Mouse (Mus musculus): ENCODE measurements around the gene Tmem200a. TPM values are rescaled to one million over a fixed set of nuclear protein-coding genes. Genes with fewer than 3 reads are reported as not detected.

Tmem200a gene
- polyA plus RNA-seq, 1 experiment from 2014 or later, result 25.1 TPM

DNA sequence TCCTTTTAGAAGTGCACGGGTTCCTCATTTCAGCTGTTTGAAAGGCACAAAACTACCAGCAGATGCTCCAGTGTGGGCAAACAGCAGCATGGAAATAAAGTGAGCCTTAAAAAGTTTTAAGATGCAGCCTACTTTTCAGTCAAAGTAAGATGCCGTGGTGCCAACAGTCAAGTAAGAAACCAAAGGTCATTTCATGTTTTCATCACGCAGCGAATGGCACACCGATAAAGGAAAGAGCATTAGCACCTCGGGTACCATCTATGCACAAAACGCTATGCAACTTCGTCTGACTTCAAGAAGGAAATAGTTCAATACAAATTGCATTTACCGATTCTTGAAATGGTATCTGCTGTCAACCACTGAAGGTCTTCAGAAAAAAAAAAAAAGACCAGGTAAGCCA, 1.9 kb downstream of the Tmem200a start:
- peak overlapping the region; percentile 85 for H3K4me3 ChIP-seq (replicated peaks; ENCODE audit: low read length)
- H3K9ac ChIP-seq (replicated peaks; ENCODE audit: low read depth, low read length), result no peak overlapping the region
- peak overlapping the region; percentile 88 for H3K4me2 ChIP-seq (ENCODE audit: low read length)
- no peaks in the 10 kb centered on the region for H3K36me3 ChIP-seq (ENCODE audit: control insufficient read depth, insufficient read depth)
- H3K27ac ChIP-seq (ENCODE audit: low read length), result no peak overlapping the region
- no peaks in the 10 kb centered on the region for H3K9me3 ChIP-seq (ENCODE audit: control insufficient read depth, low read length)
- no peaks in the 10 kb centered on the region; the same call in 1 of the 2 replicates for H3K4me1 ChIP-seq (replicated peaks; ENCODE audit: control insufficient read depth, insufficient read depth, low read length)
- WGBS, result 77% methylated on average over 9 of the region's 9 CpGs
- ATAC-seq, result no peak
- no peaks in the 10 kb centered on the region for H3K27me3 ChIP-seq (replicated peaks; ENCODE audit: control insufficient read depth, insufficient read depth, low read length)

DNA sequence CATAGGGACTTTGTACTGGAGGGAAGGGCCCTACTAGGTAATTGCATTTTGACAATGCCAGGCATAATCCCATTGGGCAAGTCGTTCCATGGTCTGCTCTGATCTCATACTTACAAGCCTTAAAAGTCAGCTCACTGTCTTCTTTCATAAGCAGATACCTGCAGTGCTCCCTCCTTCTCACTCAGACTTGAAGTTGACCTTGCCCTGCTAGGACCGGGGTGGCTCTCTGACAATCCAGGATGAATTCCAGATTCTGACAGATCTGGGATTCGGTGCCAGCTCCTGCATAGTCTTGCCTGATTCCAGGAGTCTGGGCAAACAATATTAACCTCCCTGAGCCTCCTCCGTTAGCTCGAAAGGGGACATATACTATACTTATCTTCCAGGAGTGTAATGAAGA, 6.9 kb downstream of the Tmem200a start:
- Histone ChIP-seq H3K9me3 (ENCODE audit: control insufficient read depth, low read length) (no peaks in the 10 kb centered on the region), H3K4me2 (ENCODE audit: low read length) (no peak overlapping the region), H3K9ac (replicated peaks; ENCODE audit: low read depth, low read length) (no peak overlapping the region), H3K4me3 (replicated peaks; ENCODE audit: low read length) (no peak overlapping the region), H3K27ac (ENCODE audit: low read length) (no peak overlapping the region), H3K36me3 (ENCODE audit: control insufficient read depth, insufficient read depth) (no peaks in the 10 kb centered on the region; the same call in 1 of the 2 replicates), H3K27me3 (replicated peaks; ENCODE audit: control insufficient read depth, insufficient read depth, low read length) (no peaks in the 10 kb centered on the region), H3K4me1 (replicated peaks; ENCODE audit: control insufficient read depth, insufficient read depth, low read length) (no peaks in the 10 kb centered on the region)
- WGBS, result 80% methylated on average over 5 of the region's 5 CpGs
- ATAC-seq, result no peak

DNA sequence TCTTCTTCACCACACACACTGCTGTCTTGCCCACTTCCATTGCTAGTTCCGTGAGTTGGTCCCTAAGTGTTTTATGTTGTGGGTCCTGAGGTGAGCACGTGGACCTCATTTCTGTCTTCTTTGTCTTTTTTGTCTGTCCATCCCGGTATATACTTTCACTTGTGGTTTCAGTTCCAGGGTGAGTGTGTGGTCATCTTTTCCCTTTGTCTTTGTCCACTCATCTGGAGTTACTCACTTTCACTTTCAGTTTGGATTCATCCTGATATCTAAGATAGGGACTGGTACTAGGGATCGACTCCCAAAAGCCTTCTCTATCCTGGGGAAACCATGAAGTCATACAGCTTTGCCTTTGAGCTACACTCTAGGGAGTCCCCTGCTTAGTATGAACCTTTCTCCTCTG, 15.8 kb downstream of the Tmem200a start:
- no peak overlapping the region for H3K4me2 ChIP-seq (ENCODE audit: low read length)
- H3K4me3 ChIP-seq (replicated peaks; ENCODE audit: low read length), result no peak overlapping the region
- no peak for ATAC-seq
- H3K9me3 ChIP-seq (ENCODE audit: control insufficient read depth, low read length), result no peaks in the 10 kb centered on the region
- H3K36me3 ChIP-seq (ENCODE audit: control insufficient read depth, insufficient read depth), result no peaks in the 10 kb centered on the region
- 94% methylated on average over 4 of the region's 4 CpGs for WGBS
- no peaks in the 10 kb centered on the region for H3K27me3 ChIP-seq (replicated peaks; ENCODE audit: control insufficient read depth, insufficient read depth, low read length)
- H3K4me1 ChIP-seq (replicated peaks; ENCODE audit: control insufficient read depth, insufficient read depth, low read length), result no peaks in the 10 kb centered on the region
- H3K27ac ChIP-seq (ENCODE audit: low read length), result no peak overlapping the region
- H3K9ac ChIP-seq (replicated peaks; ENCODE audit: low read depth, low read length), result no peak overlapping the region

DNA sequence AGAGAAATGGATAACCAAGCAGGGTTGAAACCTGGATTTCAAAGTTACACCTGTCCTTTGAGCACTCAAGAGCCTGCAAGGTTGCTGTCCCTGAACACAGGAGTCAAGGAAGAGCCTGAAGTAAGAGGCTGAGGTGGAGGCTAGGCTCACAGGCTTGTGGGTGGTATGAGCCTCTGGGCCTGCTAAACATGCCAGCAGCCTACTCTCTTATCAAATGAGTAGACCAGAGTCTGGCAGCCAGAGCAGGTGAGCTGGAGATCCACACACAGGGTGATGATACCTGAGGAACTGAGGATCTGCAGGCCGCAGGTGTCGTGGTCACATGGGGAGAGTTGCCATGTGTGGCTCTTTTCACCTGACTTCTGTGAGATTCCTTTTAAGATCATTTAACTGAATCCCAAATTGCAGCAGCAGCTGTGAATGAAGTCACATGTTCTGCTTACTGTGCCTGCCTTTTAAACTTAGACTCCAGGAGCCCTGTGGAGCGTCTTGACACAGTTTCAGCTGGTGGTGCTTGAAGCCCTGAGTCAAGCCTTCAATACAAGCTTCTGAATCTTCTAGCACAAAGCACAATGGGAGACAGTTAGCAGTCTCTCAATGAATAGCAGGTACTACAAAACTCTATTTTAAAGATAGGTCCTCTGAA, 19.1 kb downstream of the Tmem200a start:
- H3K4me2 ChIP-seq (ENCODE audit: low read length), result no peak overlapping the region
- no peaks in the 10 kb centered on the region for H3K36me3 ChIP-seq (ENCODE audit: control insufficient read depth, insufficient read depth)
- no peak for ATAC-seq
- H3K27me3 ChIP-seq (replicated peaks; ENCODE audit: control insufficient read depth, insufficient read depth, low read length), result no peaks in the 10 kb centered on the region
- H3K27ac ChIP-seq (ENCODE audit: low read length), result no peak overlapping the region
- no peaks in the 10 kb centered on the region for H3K9me3 ChIP-seq (ENCODE audit: control insufficient read depth, low read length)
- 76% methylated on average over 3 of the region's 3 CpGs for WGBS
- H3K4me3 ChIP-seq (replicated peaks; ENCODE audit: low read length), result no peak overlapping the region
- no peak overlapping the region for H3K9ac ChIP-seq (replicated peaks; ENCODE audit: low read depth, low read length)
- no peaks in the 10 kb centered on the region for H3K4me1 ChIP-seq (replicated peaks; ENCODE audit: control insufficient read depth, insufficient read depth, low read length)

DNA sequence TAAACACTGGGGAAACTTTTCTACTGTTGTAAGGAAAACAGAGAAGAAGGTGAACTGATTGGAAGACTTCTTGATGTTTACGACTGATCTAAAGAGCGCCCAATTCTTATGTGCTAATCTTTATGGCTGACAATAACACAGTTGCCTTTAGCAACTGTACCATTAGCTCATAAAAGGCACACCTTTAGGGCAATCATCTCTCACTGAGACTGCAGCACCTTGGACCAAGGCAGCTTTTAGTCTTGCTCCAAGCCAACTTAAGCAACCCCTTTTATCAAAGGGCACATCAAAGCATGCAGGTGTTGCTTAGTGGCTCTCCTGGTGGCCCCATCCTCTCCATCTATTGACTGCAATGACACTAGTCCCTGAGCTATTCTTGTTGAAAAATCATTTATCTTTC, 27.7 kb downstream of the Tmem200a start:
- Histone ChIP-seq H3K27ac (ENCODE audit: low read length) (no peak overlapping the region), H3K4me2 (ENCODE audit: low read length) (no peak overlapping the region), H3K4me3 (replicated peaks; ENCODE audit: low read length) (no peak overlapping the region), H3K36me3 (ENCODE audit: control insufficient read depth, insufficient read depth) (no peaks in the 10 kb centered on the region), H3K9me3 (ENCODE audit: control insufficient read depth, low read length) (no peaks in the 10 kb centered on the region), H3K27me3 (replicated peaks; ENCODE audit: control insufficient read depth, insufficient read depth, low read length) (no peaks in the 10 kb centered on the region), H3K9ac (replicated peaks; ENCODE audit: low read depth, low read length) (no peak overlapping the region), H3K4me1 (replicated peaks; ENCODE audit: control insufficient read depth, insufficient read depth, low read length) (no peaks in the 10 kb centered on the region)
- 94% methylated on average over 2 of the region's 2 CpGs for WGBS
- no peak for ATAC-seq

DNA sequence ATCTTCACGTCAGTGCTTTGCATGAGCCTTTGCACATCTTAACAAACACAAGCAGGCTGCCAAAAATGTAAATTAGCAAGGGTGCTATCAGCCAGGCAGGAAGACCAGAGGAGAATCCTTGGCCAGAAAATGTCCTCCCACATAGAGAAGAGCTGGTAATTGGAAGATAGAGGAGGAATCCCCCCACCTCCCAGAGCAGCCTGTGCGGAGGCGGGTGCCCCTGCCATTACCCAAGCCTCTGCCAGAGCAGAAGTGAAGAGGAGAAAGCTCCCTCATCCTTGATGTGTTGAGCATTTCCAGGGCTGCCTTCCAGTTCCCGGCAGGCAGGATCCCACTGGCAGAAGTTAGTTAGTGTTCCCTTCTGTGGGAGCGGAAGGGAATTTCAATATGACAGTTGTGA, 43.9 kb downstream of the Tmem200a start:
- H3K4me2 ChIP-seq (ENCODE audit: low read length), result no peak overlapping the region
- no peaks in the 10 kb centered on the region for H3K9me3 ChIP-seq (ENCODE audit: control insufficient read depth, low read length)
- no peak overlapping the region for H3K9ac ChIP-seq (replicated peaks; ENCODE audit: low read depth, low read length)
- no peak overlapping the region for H3K27ac ChIP-seq (ENCODE audit: low read length)
- peak; percentile 71 for ATAC-seq
- H3K4me3 ChIP-seq (replicated peaks; ENCODE audit: low read length), result no peak overlapping the region
- WGBS, result 59% methylated on average over 5 of the region's 5 CpGs
- H3K27me3 ChIP-seq (replicated peaks; ENCODE audit: control insufficient read depth, insufficient read depth, low read length), result no peaks in the 10 kb centered on the region
- H3K4me1 ChIP-seq (replicated peaks; ENCODE audit: control insufficient read depth, insufficient read depth, low read length), result no peaks in the 10 kb centered on the region
- H3K36me3 ChIP-seq (ENCODE audit: control insufficient read depth, insufficient read depth), result no peaks in the 10 kb centered on the region

DNA sequence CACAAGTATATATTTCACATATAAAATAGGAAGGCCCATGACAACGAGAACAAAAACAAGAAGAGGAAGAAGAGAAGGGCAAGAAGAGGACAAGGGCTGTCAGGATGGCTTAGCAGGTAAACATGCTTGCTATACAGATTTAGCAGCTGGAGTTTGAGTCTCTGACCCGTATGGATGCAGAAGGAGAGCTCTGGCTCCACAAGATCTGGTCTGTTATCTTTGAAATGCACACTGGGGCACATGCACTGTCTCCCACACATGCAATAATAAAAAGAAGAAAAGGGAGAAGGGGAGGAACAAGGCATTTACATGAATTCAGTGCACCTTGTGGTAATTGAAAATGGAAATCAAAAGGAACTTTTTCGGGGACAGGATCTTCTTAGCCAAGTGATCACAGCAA, 60.1 kb downstream of the Tmem200a start:
- Histone ChIP-seq H3K9me3 (ENCODE audit: control insufficient read depth, low read length) (no peaks in the 10 kb centered on the region), H3K27ac (ENCODE audit: low read length) (no peak overlapping the region), H3K4me1 (replicated peaks; ENCODE audit: control insufficient read depth, insufficient read depth, low read length) (no peaks in the 10 kb centered on the region), H3K27me3 (replicated peaks; ENCODE audit: control insufficient read depth, insufficient read depth, low read length) (no peaks in the 10 kb centered on the region), H3K4me2 (ENCODE audit: low read length) (no peak overlapping the region), H3K36me3 (ENCODE audit: control insufficient read depth, insufficient read depth) (no peaks in the 10 kb centered on the region), H3K9ac (replicated peaks; ENCODE audit: low read depth, low read length) (no peak overlapping the region), H3K4me3 (replicated peaks; ENCODE audit: low read length) (no peak overlapping the region)
- 64% methylated on average over 3 of the region's 3 CpGs for WGBS
- ATAC-seq, result no peak

DNA sequence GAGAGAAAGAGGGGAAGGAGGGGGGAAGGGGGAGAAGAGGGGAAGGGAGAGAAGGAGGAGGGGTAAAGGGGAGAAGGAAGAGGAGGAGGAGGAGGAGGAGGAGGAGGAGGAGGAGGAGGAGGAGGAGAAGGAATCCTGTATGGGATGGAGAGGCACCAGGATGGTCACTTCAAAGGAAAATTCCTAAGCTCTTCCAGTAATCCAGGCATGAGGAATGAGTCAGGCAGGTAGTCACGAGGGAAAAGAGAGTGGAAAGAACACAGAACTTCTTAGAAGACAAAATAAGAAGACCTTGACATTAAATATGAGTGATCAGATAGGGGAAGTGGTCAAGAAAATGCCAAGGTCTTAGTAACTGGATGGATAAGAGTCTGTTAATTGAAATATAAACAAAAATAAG, 64.6 kb downstream of the Tmem200a start:
- no peak overlapping the region for H3K4me3 ChIP-seq (replicated peaks; ENCODE audit: low read length)
- WGBS, result 50% methylated on average over 1 of the region's 1 CpGs
- ATAC-seq, result no peak

DNA sequence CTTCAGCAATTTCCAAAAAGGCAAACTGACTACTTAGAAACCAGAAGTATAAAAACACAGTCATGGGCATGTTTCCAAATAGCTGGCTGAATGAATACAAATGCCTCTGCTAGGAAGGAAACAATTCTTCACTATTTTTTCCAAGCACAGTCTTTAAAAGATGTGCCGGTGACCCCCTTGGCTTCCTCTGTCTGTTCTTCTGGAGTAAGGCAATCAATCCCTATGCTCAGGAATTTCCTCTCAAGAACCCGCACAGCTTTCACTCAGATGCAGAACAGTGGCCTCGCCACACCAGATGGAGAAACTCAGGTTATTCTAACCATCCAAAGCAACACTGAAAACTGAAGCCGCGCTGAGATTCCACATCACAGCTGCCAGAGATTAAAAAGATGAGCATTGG, 69.9 kb downstream of the Tmem200a start:
- 52% methylated on average over 5 of the region's 5 CpGs for WGBS
- Histone ChIP-seq H3K4me1 (replicated peaks; ENCODE audit: control insufficient read depth, insufficient read depth, low read length) (no peaks in the 10 kb centered on the region), H3K36me3 (ENCODE audit: control insufficient read depth, insufficient read depth) (no peaks in the 10 kb centered on the region), H3K27ac (ENCODE audit: low read length) (no peak overlapping the region), H3K27me3 (replicated peaks; ENCODE audit: control insufficient read depth, insufficient read depth, low read length) (no peaks in the 10 kb centered on the region), H3K4me3 (replicated peaks; ENCODE audit: low read length) (no peak overlapping the region), H3K9ac (replicated peaks; ENCODE audit: low read depth, low read length) (no peak overlapping the region), H3K4me2 (ENCODE audit: low read length) (no peak overlapping the region), H3K9me3 (ENCODE audit: control insufficient read depth, low read length) (no peaks in the 10 kb centered on the region)
- no peak for ATAC-seq

More for the DNA sequence above, 64.6 kb downstream of the Tmem200a start:
- no peaks in the 10 kb centered on the region for H3K4me1 ChIP-seq (replicated peaks; ENCODE audit: control insufficient read depth, insufficient read depth, low read length)
- H3K27ac ChIP-seq (ENCODE audit: low read length), result no peak overlapping the region
- no peak overlapping the region for H3K4me2 ChIP-seq (ENCODE audit: low read length)
- H3K36me3 ChIP-seq (ENCODE audit: control insufficient read depth, insufficient read depth), result no peaks in the 10 kb centered on the region
- H3K9me3 ChIP-seq (ENCODE audit: control insufficient read depth, low read length), result no peaks in the 10 kb centered on the region
- H3K27me3 ChIP-seq (replicated peaks; ENCODE audit: control insufficient read depth, insufficient read depth, low read length), result no peaks in the 10 kb centered on the region
- no peak overlapping the region for H3K9ac ChIP-seq (replicated peaks; ENCODE audit: low read depth, low read length)

DNA sequence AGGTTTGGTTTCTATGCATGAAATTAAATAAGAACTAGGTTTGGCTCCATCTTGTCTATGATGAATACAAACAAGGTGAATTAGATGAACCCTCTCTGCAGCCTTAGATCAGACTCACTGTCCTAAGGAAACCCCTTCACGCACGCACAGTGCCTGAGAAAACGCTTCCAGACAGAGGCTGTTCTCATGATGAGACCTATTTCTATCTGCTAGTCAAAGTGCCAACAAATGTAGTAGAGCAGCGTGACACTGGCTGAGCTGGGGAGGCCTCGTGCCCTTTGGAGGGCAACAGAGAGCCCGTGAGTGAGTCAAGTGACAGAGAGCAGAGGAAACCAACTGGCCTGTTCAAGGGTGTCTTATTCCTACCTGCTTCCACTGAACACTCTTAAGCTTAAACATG, 73.4 kb downstream of the Tmem200a start:
- ATAC-seq, result no peak
- Histone ChIP-seq H3K36me3 (ENCODE audit: control insufficient read depth, insufficient read depth) (no peaks in the 10 kb centered on the region), H3K4me2 (ENCODE audit: low read length) (no peak overlapping the region)

More for the DNA sequence above, 73.4 kb downstream of the Tmem200a start:
- Histone ChIP-seq H3K9ac (replicated peaks; ENCODE audit: low read depth, low read length) (no peak overlapping the region), H3K4me1 (replicated peaks; ENCODE audit: control insufficient read depth, insufficient read depth, low read length) (no peaks in the 10 kb centered on the region), H3K9me3 (ENCODE audit: control insufficient read depth, low read length) (no peaks in the 10 kb centered on the region), H3K27me3 (replicated peaks; ENCODE audit: control insufficient read depth, insufficient read depth, low read length) (no peaks in the 10 kb centered on the region), H3K27ac (ENCODE audit: low read length) (no peak overlapping the region), H3K4me3 (replicated peaks; ENCODE audit: low read length) (no peak overlapping the region)
- 91% methylated on average over 6 of the region's 6 CpGs for WGBS

All from forebrain, embryonic 16.5 days (tissue).